In genomic region chr5:22545305-22545704, GRCm38 (mm10) we compare ENCODE assay signal across 20 mouse cellular contexts. TPM values are rescaled to one million over a fixed set of nuclear protein-coding genes. Genes with fewer than 3 reads are reported as not detected.
DNase-seq lines count a peak whose midpoint lies in the region; ATAC-seq and TF ChIP-seq lines count a peak whose summit lies in the region.
"Had no signal": no experiment of that assay in that cellular context is flagged by ENCODE, and none has a peak within 500 bp of the region (broad histone marks: within the 10 kb centered on the region; RNA-seq: fewer than 3 reads in every experiment).

No protein-coding gene starts in this region.

- peaks cover 75% of the 10 kb centered on the region for H3K4me1 ChIP-seq in liver, embryonic 13.5 days (replicated peaks)
- H3K4me1 ChIP-seq in liver, postnatal 0 days (ENCODE audit: insufficient read depth), result peaks cover 21% of the 10 kb centered on the region
- H3K4me1 ChIP-seq in midbrain, embryonic 13.5 days (replicated peaks), result peaks cover 12% of the 10 kb centered on the region

- H3K27me3 ChIP-seq in liver, embryonic 13.5 days, result no peaks in the 10 kb centered on the region
- H3K27me3 ChIP-seq in liver, postnatal 0 days (ENCODE audit: insufficient read depth, low read length), result no peaks in the 10 kb centered on the region
- H3K27me3 ChIP-seq in midbrain, embryonic 13.5 days, result no peaks in the 10 kb centered on the region
- H3K27me3 ChIP-seq: forebrain, embryonic 12.5 days; heart, embryonic 15.5 days; hindbrain, embryonic 13.5 days had no signal

- DNase-seq in c-Kit-positive CD71-positive TER-119-negative erythroid progenitor cells, embryonic 14.5 days (ENCODE audit: low read depth), result peak; percentile 53
- DNase-seq in liver, embryonic 13.5 days, result peak; percentile 40
- no peak for DNase-seq in liver, postnatal 0 days
- no peak for DNase-seq in urinary bladder, postnatal 36 days (ENCODE audit: low spot score in 2 of 2)
- DNase-seq in MN1 (ENCODE audit: low spot score), result no peak
- no peak for DNase-seq in layer of hippocampus, adult 2 months (ENCODE audit: low spot score in 2 of 2)
- DNase-seq: adrenal gland, postnatal 10 days; cerebellum, adult 2 months; cerebellum, postnatal 10 days; gastrocnemius, postnatal 14 days; heart, adult 2 months; heart, postnatal 14 days had no signal

- H3K27ac ChIP-seq in liver, embryonic 13.5 days, result peak overlapping the region; percentile 93
- peak overlapping the region; percentile 26 for H3K27ac ChIP-seq in liver, postnatal 0 days (ENCODE audit: low read depth)
- no peak overlapping the region for H3K27ac ChIP-seq in midbrain, embryonic 13.5 days
- no peak overlapping the region for H3K27ac ChIP-seq in layer of hippocampus, adult 2 months
- H3K27ac ChIP-seq: embryonic facial prominence, embryonic 10.5 days; forebrain, embryonic 12.5 days; heart, adult 2 months; heart, embryonic 15.5 days; hindbrain, embryonic 13.5 days had no signal

- ATAC-seq in erythroblast, adult 5-6 weeks (replicated peaks; ENCODE audit: low FRiP score, poor library complexity, severe bottlenecking), result 0 out of 2 replicates have a peak, but pooled peaks have one; percentile 7
- peak; percentile 79 for ATAC-seq in liver, embryonic 13.5 days (ENCODE audit: low read depth)
- ATAC-seq in liver, postnatal 0 days, result no peak
- no peak for ATAC-seq in midbrain, embryonic 13.5 days
- ATAC-seq: forebrain, embryonic 16.5 days had no signal

- peak overlapping the region; percentile 25 for H3K4me3 ChIP-seq in liver, embryonic 13.5 days (replicated peaks)
- no peak overlapping the region for H3K4me3 ChIP-seq in liver, postnatal 0 days (ENCODE audit: low read depth, low read length)
- H3K4me3 ChIP-seq in midbrain, embryonic 13.5 days (replicated peaks), result no peak overlapping the region
- H3K4me3 ChIP-seq in layer of hippocampus, adult 2 months, result no peak overlapping the region
- H3K4me3 ChIP-seq: embryonic facial prominence, embryonic 10.5 days; forebrain, embryonic 12.5 days; heart, adult 2 months; heart, embryonic 15.5 days; hindbrain, embryonic 13.5 days had no signal

- TF ChIP-seq CTCF in liver, postnatal 0 days (IDR thresholded peaks at IDR 0.05; ENCODE audit: low read depth), result no peak
- no peak for TF ChIP-seq CTCF in layer of hippocampus, adult 2 months (conservative IDR thresholded peaks at IDR 0.05)

- peak; percentile 79 for TF ChIP-seq EP300 in liver, postnatal 0 days (IDR thresholded peaks at IDR 0.05; ENCODE audit: low read depth)

- peaks cover 69% of the 10 kb centered on the region for H3K36me3 ChIP-seq in liver, embryonic 13.5 days
- H3K36me3 ChIP-seq in liver, postnatal 0 days (replicated peaks; ENCODE audit: insufficient read depth, low read length), result peaks cover 45% of the 10 kb centered on the region
- H3K36me3 ChIP-seq in midbrain, embryonic 13.5 days, result peaks cover 47% of the 10 kb centered on the region

- peak overlapping the region; percentile 27; the same call in 1 of the 2 replicates for H3K9ac ChIP-seq in liver, embryonic 13.5 days
- no peak overlapping the region for H3K9ac ChIP-seq in liver, postnatal 0 days (replicated peaks)
- no peak overlapping the region for H3K9ac ChIP-seq in midbrain, embryonic 13.5 days (replicated peaks)
- H3K9ac ChIP-seq: forebrain, embryonic 12.5 days; heart, embryonic 15.5 days; hindbrain, embryonic 13.5 days had no signal

- H3K9me3 ChIP-seq in liver, embryonic 13.5 days (replicated peaks), result no peaks in the 10 kb centered on the region
- no peaks in the 10 kb centered on the region for H3K9me3 ChIP-seq in liver, postnatal 0 days (ENCODE audit: low read length)
- no peaks in the 10 kb centered on the region for H3K9me3 ChIP-seq in midbrain, embryonic 13.5 days
- H3K9me3 ChIP-seq: embryonic facial prominence, embryonic 10.5 days; forebrain, embryonic 12.5 days; heart, embryonic 15.5 days; hindbrain, embryonic 13.5 days had no signal

- peak overlapping the region; percentile 53 for H3K4me2 ChIP-seq in liver, embryonic 13.5 days
- peak overlapping the region; percentile 29 for H3K4me2 ChIP-seq in liver, postnatal 0 days (ENCODE audit: low read depth, low read length)
- H3K4me2 ChIP-seq in midbrain, embryonic 13.5 days (replicated peaks), result no peak overlapping the region
- H3K4me2 ChIP-seq: forebrain, embryonic 12.5 days; heart, embryonic 11.5 days; heart, embryonic 15.5 days; hindbrain, embryonic 13.5 days had no signal

RNA-seq across cellular contexts. Expression of gene Orc5, which starts 4.9 kb away (rescaled TPM):
- total RNA-seq in erythroblast, adult 5-6 weeks (2015; ENCODE audit: low replicate concordance), result 13.0 and 19.2 TPM in 2 replicates
- 13.5 and 21.0 TPM in 2 replicates for total RNA-seq in erythroblast, adult 5-6 weeks (2017; ENCODE audit: low replicate concordance)
- polyA plus RNA-seq in liver, embryonic 13.5 days (2015; fragmentation: Nextera tagmentation; extraction: Ambion mirVana), result 63.0 and 76.5 TPM in 2 replicates
- polyA plus RNA-seq in liver, postnatal 0 days (2015; fragmentation: Nextera tagmentation; extraction: Ambion mirVana), result 26.0 and 26.3 TPM in 2 replicates
- 36.9 and 37.3 TPM in 2 replicates for polyA plus RNA-seq in midbrain, embryonic 13.5 days (2015; fragmentation: Nextera tagmentation; extraction: Ambion mirVana)
- total RNA-seq in layer of hippocampus, adult 2 months (2021), result 10 to 100 TPM; 18.7 to 19.1 TPM

Comparison
In these comparisons a context has a peak if more than half of its experiments do, and no peak if none do; other contexts are left out.
1. DNase-seq: peak in c-Kit-positive CD71-positive TER-119-negative erythroid progenitor cells, embryonic 14.5 days (single experiment) and liver, embryonic 13.5 days (single experiment); none in liver, postnatal 0 days (single experiment), urinary bladder, postnatal 36 days (0 of 2), MN1 (single experiment) and layer of hippocampus, adult 2 months (0 of 2).
2. ATAC-seq: peak in erythroblast, adult 5-6 weeks (single experiment) and liver, embryonic 13.5 days (single experiment); none in liver, postnatal 0 days (single experiment) and midbrain, embryonic 13.5 days (single experiment).
3. H3K27ac ChIP-seq: peak in liver, embryonic 13.5 days (single experiment) and liver, postnatal 0 days (single experiment); none in midbrain, embryonic 13.5 days (single experiment) and layer of hippocampus, adult 2 months (single experiment).